Mouse (Mus musculus) stomach, postnatal 0 days (tissue): ENCODE measurements around the gene Fam131b. TPM values are rescaled to one million over a fixed set of nuclear protein-coding genes. Genes with fewer than 3 reads are reported as not detected.

Experiments used
- ATAC-seq: fragments of 200-750 bp; cut with Nextera tagmentation; 2 replicates; pipeline ENCODE4 v1.8.0; 2017; ENCODE audit not compliant: low FRiP score, low TSS enrichment
- DNase-seq: peaks from one replicate; pipeline ENCODE4 v3.0.0-alpha.2; 2016; ENCODE audit warnings: low spot score
- H3K27ac ChIP-seq: fragments of 300-500 bp; sonication (generic); replicated peaks from 2 replicates; pipeline ENCODE4 v1.5.1; 2014; ENCODE audit warnings: mild to moderate bottlenecking, control low read depth
- H3K27me3 ChIP-seq: fragments of 300-500 bp; sonication (generic); 2 replicates; pipeline ENCODE4 v1.6.1; 2014; ENCODE audit warnings: low read length; ENCODE audit not compliant: control insufficient read depth, insufficient read depth
- H3K36me3 ChIP-seq: fragments of 300-500 bp; sonication (generic); 2 replicates; pipeline ENCODE4 v1.6.1; 2014; ENCODE audit warnings: low read length, mixed read lengths; ENCODE audit not compliant: control insufficient read depth, insufficient read depth
- H3K4me1 ChIP-seq: fragments of 300-500 bp; sonication (generic); replicated peaks from 2 replicates; pipeline ENCODE4 v1.6.1; 2014; ENCODE audit warnings: antibody characterized with exemption; ENCODE audit not compliant: control insufficient read depth, insufficient read depth
- H3K4me2 ChIP-seq: fragments of 300-500 bp; sonication (generic); replicated peaks from 2 replicates; pipeline ENCODE4 v1.6.1; 2014; ENCODE audit warnings: low read depth, mild to moderate bottlenecking, control low read depth, moderate library complexity
- H3K4me3 ChIP-seq: fragments of 300-500 bp; sonication (generic); 2 replicates; pipeline ENCODE4 v1.5.1; 2014; ENCODE audit warnings: low read depth, low read length, control low read depth
- H3K9ac ChIP-seq: fragments of 300-500 bp; sonication (generic); 2 replicates; pipeline ENCODE4 v1.6.1; 2014; ENCODE audit warnings: mild to moderate bottlenecking, low read length, control low read depth, mixed read lengths
- H3K9me3 ChIP-seq: fragments of 300-500 bp; sonication (generic); 2 replicates; pipeline ENCODE4 v1.6.1; 2016; ENCODE audit warnings: low read length; ENCODE audit not compliant: control insufficient read depth
- CTCF ChIP-seq: IDR thresholded peaks from 2 replicates; pipeline ENCODE4 v1.5.1; 2016; ENCODE audit warnings: antibody characterized with exemption, low read depth, mild to moderate bottlenecking, moderate library complexity
- EP300 ChIP-seq: optimal IDR thresholded peaks from 2 replicates; pipeline ENCODE3; 2016; ENCODE audit warnings: antibody characterized with exemption
- WGBS: fragments of 180-500 bp; shearing (Covaris S2); extraction: QIAGEN DNeasy Blood & Tissue Kit; methylation state at CpG from one replicate; pipeline ENCODE4 v1.1.7; 2014; 5-methylcytosine and 5-hydroxymethylcytosine counted together
- polyA plus RNA-seq: library from polyadenylated mRNA; unstranded; fragments of >200 nt; fragmentation: Nextera tagmentation; extraction: Ambion mirVana; gene quantifications from 2 replicates; pipeline ENCODE4 v1.2.1, GENCODE M21; 2015

Gene Fam131b
- 0.10 and 0.12 TPM in 2 replicates for polyA plus RNA-seq

DNA sequence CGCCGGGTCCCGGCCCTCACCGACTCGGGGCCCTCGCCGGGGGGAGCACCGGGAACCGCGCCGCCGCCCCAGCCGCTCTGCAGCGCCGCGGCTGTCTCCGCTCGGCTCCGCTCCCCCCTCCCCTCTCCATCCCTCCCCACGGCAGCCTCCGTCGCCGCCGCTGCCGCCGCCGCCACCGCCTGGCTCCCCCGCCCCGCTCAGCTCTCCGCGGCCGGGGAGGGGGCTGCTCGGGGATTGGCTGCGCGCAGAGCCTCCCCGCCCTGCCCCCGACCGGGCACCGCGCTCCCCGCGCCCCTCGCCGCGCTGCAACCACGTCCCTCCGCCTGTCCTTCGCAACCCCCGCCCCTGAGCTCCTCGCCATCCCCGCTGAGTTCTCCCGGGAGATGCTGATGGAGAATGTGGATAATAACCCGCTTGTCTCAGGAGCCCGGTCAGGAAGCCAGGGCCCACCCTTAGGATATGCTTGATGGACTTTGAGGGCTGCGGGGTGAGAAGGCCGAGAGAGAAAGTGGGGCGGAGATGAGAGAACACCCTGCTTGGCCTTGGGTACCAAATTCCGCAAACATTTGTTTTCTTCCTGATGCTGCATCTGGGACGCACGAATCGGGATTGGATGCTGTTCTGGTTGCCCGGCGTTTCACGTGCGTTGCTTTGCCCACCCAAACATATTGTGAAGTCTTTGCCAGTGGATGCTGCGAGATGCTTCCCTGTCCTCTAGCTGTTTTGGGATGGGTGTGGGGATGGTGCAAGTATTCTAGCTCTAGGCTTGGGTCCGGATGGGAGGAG lies at the start of gene Fam131b:
Gene Fam131b (minus strand): TSS at position 162 of the 786 bp plus-strand sequence.
- TF ChIP-seq CTCF: no peak
- no peak for TF ChIP-seq EP300
- Histone ChIP-seq H3K4me1 (0 out of 2 replicates have a peak, but pooled peaks cover 3% of the 10 kb centered on the region), H3K9ac (peak within 1 kb of the TSS; percentile 47), H3K36me3 (no peaks in the 10 kb centered on the region), H3K4me3 (peak within 1 kb of the TSS; percentile 58), H3K27ac (no peak within 1 kb of the TSS), H3K4me2 (peak within 1 kb of the TSS; percentile 92), H3K9me3 (no peaks in the 10 kb centered on the region), H3K27me3 (no peaks in the 10 kb centered on the region; the same call in 1 of the 2 replicates)
- WGBS: under 1% methylated on average over 31 of the region's 68 CpGs
- DNase-seq (peak; percentile 22), ATAC-seq (peak; percentile 59)

DNA sequence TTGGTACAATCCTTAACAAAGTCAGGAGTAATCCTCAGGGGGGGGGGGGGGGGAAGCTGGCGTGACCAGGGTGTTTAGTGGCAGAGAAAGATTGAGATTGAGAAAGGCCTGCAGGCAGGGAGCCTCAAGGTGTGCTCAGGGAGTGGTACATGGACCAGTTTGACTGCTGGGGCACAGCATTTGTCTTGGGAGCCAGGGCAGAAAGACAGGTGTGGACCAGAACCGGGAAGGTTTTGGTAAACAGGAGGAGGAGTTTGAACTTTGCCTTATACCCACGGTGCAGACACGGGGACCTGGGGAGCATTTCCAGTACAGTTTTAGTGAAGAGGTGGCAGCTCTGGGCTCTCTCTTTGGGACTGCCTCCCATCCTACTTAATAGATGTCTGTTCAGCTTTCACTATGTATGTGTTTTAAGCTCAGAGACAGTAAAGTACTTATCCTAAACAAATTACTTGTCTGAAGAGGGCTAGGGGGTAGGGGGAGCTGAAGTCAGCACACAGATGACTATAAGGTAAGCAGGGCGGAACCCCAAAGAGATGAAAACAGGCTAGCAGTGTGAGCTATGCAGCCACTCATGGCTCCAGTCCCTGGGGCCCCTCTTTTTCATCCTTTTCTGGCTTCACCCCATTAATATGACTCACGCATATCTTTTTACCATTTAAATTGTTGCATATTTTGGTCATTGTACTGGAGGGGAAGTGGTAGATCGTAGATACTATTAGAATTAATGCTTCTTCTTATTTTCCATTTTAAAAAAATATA lies 49.4 kb upstream of the Fam131b start:
- no peak for TF ChIP-seq CTCF
- no peak for TF ChIP-seq EP300
- peak overlapping the region; percentile 73; the same call in 1 of the 2 replicates for H3K9ac ChIP-seq
- no peaks in the 10 kb centered on the region for H3K36me3 ChIP-seq
- 34% methylated on average over 7 of the region's 7 CpGs for WGBS
- peak overlapping the region; percentile 60 for H3K4me3 ChIP-seq
- DNase-seq (no peak), ATAC-seq (peak; percentile 67)
- H3K9me3 ChIP-seq: no peaks in the 10 kb centered on the region
- H3K4me2 ChIP-seq: peak overlapping the region; percentile 87
- peaks cover 10% of the 10 kb centered on the region; the same call in 1 of the 2 replicates for H3K4me1 ChIP-seq
- peak overlapping the region; percentile 67 for H3K27ac ChIP-seq
- no peaks in the 10 kb centered on the region for H3K27me3 ChIP-seq

DNA sequence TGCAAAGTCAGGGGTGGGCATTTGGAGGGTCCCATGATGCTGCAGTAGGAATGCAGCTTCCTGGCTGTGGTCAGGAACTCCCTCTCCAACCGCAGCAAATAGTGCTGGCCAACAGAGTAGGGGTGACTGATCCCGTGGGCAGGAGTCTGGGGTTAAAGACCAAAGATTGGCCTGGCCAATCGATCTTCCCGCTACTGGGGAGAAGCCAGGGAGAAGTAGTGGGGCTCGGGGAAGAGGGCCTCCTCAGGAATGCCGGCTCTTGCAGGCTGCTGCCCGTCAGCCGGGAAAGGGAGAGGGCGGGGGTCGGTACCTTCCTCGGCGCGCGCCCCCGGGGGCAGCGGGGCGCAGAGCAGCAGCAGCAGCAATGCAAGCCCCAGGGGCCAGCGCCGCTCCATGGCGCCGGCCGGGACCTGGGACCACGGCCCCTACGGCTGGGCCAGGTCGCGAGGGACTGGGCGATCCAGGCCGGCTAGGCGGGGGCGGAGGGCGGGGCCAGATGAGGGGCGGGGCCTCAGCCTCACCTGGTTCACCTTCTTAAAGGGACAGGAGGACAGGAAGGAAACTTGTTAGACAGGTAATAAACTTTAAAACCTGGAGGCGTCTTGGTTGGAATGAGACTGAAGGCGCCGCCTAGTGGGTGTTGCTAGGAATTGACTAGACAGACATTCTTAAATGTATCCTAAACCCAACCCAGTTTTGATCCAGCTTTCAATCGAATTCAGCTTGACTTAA lies 48.5 kb upstream of the Fam131b start, which contains the start of gene Epha1:
Gene Epha1 (minus strand): TSS at position 453 of the 732 bp plus-strand sequence.
- WGBS: under 1% methylated on average over 31 of the region's 36 CpGs
- Histone ChIP-seq H3K27ac (peak within 1 kb of the TSS; percentile 78), H3K4me1 (peaks cover 10% of the 10 kb centered on the region; the same call in 1 of the 2 replicates), H3K9me3 (no peaks in the 10 kb centered on the region), H3K27me3 (no peaks in the 10 kb centered on the region), H3K9ac (peak within 1 kb of the TSS; percentile 73), H3K4me3 (peak within 1 kb of the TSS; percentile 60), H3K4me2 (peak within 1 kb of the TSS; percentile 87), H3K36me3 (no peaks in the 10 kb centered on the region)
- peak; percentile 92 for DNase-seq
- peak; percentile 94 for ATAC-seq
- no peak for TF ChIP-seq EP300
- TF ChIP-seq CTCF: peak; percentile 73

DNA sequence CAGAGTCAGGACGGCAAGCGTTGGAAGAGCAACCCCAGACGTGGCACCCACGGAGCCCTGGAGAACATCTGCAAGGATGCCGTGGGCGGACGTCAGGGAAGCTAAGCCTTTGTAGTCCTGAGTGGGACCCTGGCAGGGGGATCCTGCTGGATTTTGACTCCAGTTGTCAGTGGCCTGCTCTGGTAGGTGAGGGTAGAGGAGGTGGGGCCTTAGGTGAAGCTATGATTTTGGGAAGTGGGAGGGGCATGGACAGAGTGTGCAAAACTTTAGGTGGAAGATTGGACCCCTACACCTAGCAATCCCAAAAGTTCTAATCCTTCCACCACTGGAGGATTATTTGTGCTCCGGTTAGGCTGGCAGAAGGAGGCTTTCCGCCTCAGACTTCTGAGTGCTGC lies 48.0 kb upstream of the Fam131b start:
- Histone ChIP-seq H3K4me1 (peaks cover 10% of the 10 kb centered on the region; the same call in 1 of the 2 replicates), H3K27ac (peak overlapping the region; percentile 78), H3K4me3 (peak overlapping the region; percentile 60), H3K4me2 (peak overlapping the region; percentile 87), H3K9ac (peak overlapping the region; percentile 73), H3K27me3 (no peaks in the 10 kb centered on the region), H3K9me3 (no peaks in the 10 kb centered on the region), H3K36me3 (no peaks in the 10 kb centered on the region)
- WGBS: 32% methylated on average over 9 of the region's 9 CpGs
- TF ChIP-seq CTCF (no peak), EP300 (no peak)
- ATAC-seq: peak; percentile 14; the same call in 1 of the 2 replicates
- peak; percentile 18 for DNase-seq

DNA sequence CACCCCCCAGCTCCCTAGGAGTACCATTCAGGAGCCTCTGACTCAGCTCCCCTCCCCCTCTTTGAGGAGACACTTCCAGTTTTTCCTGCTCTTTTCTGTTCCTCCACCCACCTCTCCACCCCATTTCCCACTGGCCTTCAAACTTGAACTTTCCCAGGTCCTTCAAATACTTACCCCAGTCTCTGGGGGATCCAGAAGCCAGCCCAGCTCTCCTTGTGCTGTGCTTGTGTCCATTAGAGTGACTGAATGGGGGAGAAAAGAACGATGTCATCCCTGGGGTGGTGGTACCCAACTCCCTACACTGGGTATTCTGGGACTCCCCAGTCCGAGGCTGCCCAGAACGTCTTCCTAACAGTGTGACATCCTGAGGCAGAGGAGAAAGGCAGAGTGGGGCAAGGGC lies 47.6 kb upstream of the Fam131b start:
- H3K27ac ChIP-seq: peak overlapping the region; percentile 49; the same call in 1 of the 2 replicates
- H3K9me3 ChIP-seq: no peaks in the 10 kb centered on the region
- peaks cover 10% of the 10 kb centered on the region; the same call in 1 of the 2 replicates for H3K4me1 ChIP-seq
- WGBS: 23% methylated on average over 3 of the region's 3 CpGs
- no peak; the same call in 1 of the 2 replicates for ATAC-seq
- H3K4me3 ChIP-seq: peak overlapping the region; percentile 60
- no peaks in the 10 kb centered on the region for H3K36me3 ChIP-seq
- TF ChIP-seq EP300: no peak
- no peak for TF ChIP-seq CTCF
- no peak for DNase-seq
- peak overlapping the region; percentile 87 for H3K4me2 ChIP-seq
- no peaks in the 10 kb centered on the region for H3K27me3 ChIP-seq
- H3K9ac ChIP-seq: peak overlapping the region; percentile 5; the same call in 1 of the 2 replicates
